Mouse (Mus musculus): ENCODE results near the gene Tada2b.

DNA sequence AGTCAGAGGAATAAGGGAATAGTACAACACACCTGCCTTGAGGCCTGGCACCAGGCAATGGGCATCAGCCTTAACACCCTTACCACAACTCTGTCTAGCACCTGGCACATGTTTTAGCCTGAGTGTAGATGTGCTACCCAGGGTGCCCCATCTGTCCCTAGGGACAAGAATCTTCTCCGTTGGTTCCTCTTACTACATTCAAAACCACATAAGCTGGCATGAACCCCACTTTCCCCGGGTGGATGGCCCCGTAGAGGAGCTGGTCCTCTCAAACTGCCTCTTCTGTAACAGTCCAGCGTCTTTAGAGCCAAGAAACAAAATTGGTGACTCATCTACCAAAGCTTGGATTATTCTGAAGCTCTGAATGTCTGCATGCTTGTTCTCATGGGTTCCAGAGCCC, 3.7 kb downstream of the Tada2b start:
- TF ChIP-seq CTCF (IDR thresholded peaks at IDR 0.05; ENCODE audit: borderline replicate concordance, insufficient read depth, low read depth, low read length) (no peak), POLR2A (IDR thresholded peaks at IDR 0.05; ENCODE audit: borderline replicate concordance, insufficient read depth, low read length) (no peak)
